Mouse (Mus musculus): ENCODE results near the gene Kcnk3. TPM values are rescaled to one million over a fixed set of nuclear protein-coding genes. Genes with fewer than 3 reads are reported as not detected.

Gene Kcnk3
- total RNA-seq, 2 experiments from 2014 or later: 1,187 to 1,472 TPM

GRCm38 (mm10) chr5:30613242-30613641 is 25.3 kb downstream of the Kcnk3 start:
- DNase-seq: no peak

GRCm38 (mm10) chr5:30614221-30614620 is 26.3 kb downstream of the Kcnk3 start:
- peak; percentile 91 to 93 for DNase-seq

GRCm38 (mm10) chr5:30615416-30615815 is 27.4 kb downstream of the Kcnk3 start:
- peak; percentile 15 to 65 for DNase-seq

- no peak for DNase-seq
Observed at GRCm38 (mm10) chr5:30615819-30616218, 27.8 kb downstream of the Kcnk3 start.

- DNase-seq: peak in 1 of 2 experiments; percentile 40
Observed at GRCm38 (mm10) chr5:30616644-30617043, 28.7 kb downstream of the Kcnk3 start.

- DNase-seq: peak; percentile 16 to 24
Observed at GRCm38 (mm10) chr5:30617357-30617756, 29.4 kb downstream of the Kcnk3 start.

GRCm38 (mm10) chr5:30617851-30618250 is 29.9 kb downstream of the Kcnk3 start:
- peak; percentile 89 to 91 for DNase-seq

GRCm38 (mm10) chr5:30618376-30619003 is 30.5 kb downstream of the Kcnk3 start:
- DNase-seq: peak; percentile 47 to 58

GRCm38 (mm10) chr5:30619211-30619610 is 31.2 kb downstream of the Kcnk3 start:
- DNase-seq: peak; percentile 39 to 54

GRCm38 (mm10) chr5:30620567-30620966 is 32.6 kb downstream of the Kcnk3 start:
- peak in 1 of 2 experiments; percentile 27 for DNase-seq

- DNase-seq: peak; percentile 13
Observed at GRCm38 (mm10) chr5:30621211-30621790, 33.3 kb downstream of the Kcnk3 start.

GRCm38 (mm10) chr5:30621844-30622176 is 33.8 kb downstream of the Kcnk3 start:
- DNase-seq: peak; percentile 46

- DNase-seq: peak; percentile 56 to 57
Observed at GRCm38 (mm10) chr5:30622177-30622840, 34.3 kb downstream of the Kcnk3 start.

GRCm38 (mm10) chr5:30622841-30623185 is 34.8 kb downstream of the Kcnk3 start:
- no peak for DNase-seq

- DNase-seq: no peak
Observed at GRCm38 (mm10) chr5:30623380-30623779, 35.4 kb downstream of the Kcnk3 start.

- DNase-seq: peak in 1 of 2 experiments; percentile 11
Observed at GRCm38 (mm10) chr5:30624311-30624710, 36.3 kb downstream of the Kcnk3 start.

- DNase-seq: peak in 1 of 2 experiments; percentile 36
Observed at GRCm38 (mm10) chr5:30624908-30625307, 36.9 kb downstream of the Kcnk3 start.

- peak in 1 of 2 experiments; percentile 24 for DNase-seq
Observed at GRCm38 (mm10) chr5:30625379-30625778, 37.4 kb downstream of the Kcnk3 start.

GRCm38 (mm10) chr5:30626331-30627105 is 38.5 kb downstream of the Kcnk3 start:
- DNase-seq: peak; percentile 69 to 73

- DNase-seq: peak; percentile 32 to 34
Observed at GRCm38 (mm10) chr5:30628511-30628910, 40.5 kb downstream of the Kcnk3 start.

- DNase-seq: peak in 1 of 2 experiments; percentile 21
Observed at GRCm38 (mm10) chr5:30630401-30630800, 42.4 kb downstream of the Kcnk3 start.

- peak in 1 of 2 experiments; percentile 19 for DNase-seq
Observed at GRCm38 (mm10) chr5:30632134-30632533, 44.2 kb downstream of the Kcnk3 start.

GRCm38 (mm10) chr5:30636994-30637393 is 49.0 kb downstream of the Kcnk3 start:
- DNase-seq: peak; percentile 24 to 55
